Mouse (Mus musculus) lung, adult 2 months (tissue): ENCODE measurements around the gene Echdc3.

Experiments used
- CTCF ChIP-seq: fragments of 200-500 bp; IDR thresholded peaks from 2 replicates; pipeline ENCODE4 v1.5.1; 2011; ENCODE audit warnings: mild to moderate bottlenecking, low read length, control low read depth; ENCODE audit not compliant: insufficient read depth
- POLR2A ChIP-seq: fragments of 200-500 bp; IDR thresholded peaks from 2 replicates; pipeline ENCODE4 v1.6.1; 2011; ENCODE audit warnings: low read depth, mild to moderate bottlenecking, control low read depth, low read length, borderline replicate concordance; ENCODE audit errors: extremely low read depth

DNA sequence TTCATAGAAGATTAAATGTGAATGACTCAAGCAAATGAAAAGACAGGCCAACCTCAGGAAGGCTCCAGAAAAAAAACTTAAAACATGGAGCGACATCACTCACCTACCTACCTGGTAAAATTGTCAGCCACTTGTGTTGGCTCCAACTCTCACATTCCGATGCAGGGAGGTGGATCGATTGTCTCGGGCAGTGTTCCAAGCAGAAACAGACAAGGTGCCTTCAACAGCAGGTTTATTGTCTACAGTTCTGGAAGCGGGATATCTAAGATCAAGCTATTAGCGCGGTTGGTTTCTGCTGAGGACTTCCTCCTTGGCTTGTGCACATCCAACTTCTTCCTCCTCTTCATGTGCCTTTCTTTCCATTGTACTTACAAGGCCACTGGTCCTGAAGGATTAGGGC lies 55.2 kb downstream of the Echdc3 start:
- no peak for TF ChIP-seq CTCF
- TF ChIP-seq POLR2A, result no peak
